Mouse (Mus musculus) forebrain, embryonic 13.5 days (tissue): Measurements from ENCODE around the gene Slc7a8. TPM values are rescaled to one million over a fixed set of nuclear protein-coding genes. Genes with fewer than 3 reads are reported as not detected.

Source experiments
- ATAC-seq: fragments of 200-750 bp; cut with Nextera tagmentation; 2 replicates; pipeline ENCODE4 v1.8.0; 2017
- H3K27ac ChIP-seq: fragments of 300-500 bp; sonication (generic); 2 replicates; pipeline ENCODE4 v1.5.1; 2015; ENCODE audit warnings: inconsistent platforms, mild to moderate bottlenecking, moderate library complexity
- H3K27me3 ChIP-seq: fragments of 300-500 bp; sonication (generic); 2 replicates; pipeline ENCODE4 v1.6.1; 2015; ENCODE audit warnings: mild to moderate bottlenecking, inconsistent platforms
- H3K36me3 ChIP-seq: fragments of 300-500 bp; sonication (generic); 2 replicates; pipeline ENCODE4 v1.6.1; 2015; ENCODE audit warnings: mild to moderate bottlenecking, inconsistent platforms; ENCODE audit not compliant: poor library complexity, severe bottlenecking
- H3K4me1 ChIP-seq: fragments of 300-500 bp; sonication (generic); 2 replicates; pipeline ENCODE4 v1.6.1; 2015; ENCODE audit warnings: inconsistent platforms
- H3K4me2 ChIP-seq: fragments of 300-500 bp; sonication (generic); 2 replicates; pipeline ENCODE4 v1.6.1; 2015; ENCODE audit warnings: inconsistent platforms, mild to moderate bottlenecking, moderate library complexity
- H3K4me3 ChIP-seq: fragments of 300-500 bp; sonication (generic); 2 replicates; pipeline ENCODE4 v1.5.1; 2015; ENCODE audit warnings: mild to moderate bottlenecking, inconsistent platforms
- H3K9ac ChIP-seq: fragments of 300-500 bp; sonication (generic); 2 replicates; pipeline ENCODE4 v1.6.1; 2015; ENCODE audit warnings: mild to moderate bottlenecking, inconsistent platforms
- H3K9me3 ChIP-seq: fragments of 300-500 bp; sonication (generic); replicated peaks from 2 replicates; pipeline ENCODE4 v1.6.1; 2016; ENCODE audit warnings: inconsistent platforms
- WGBS: fragments of 180-500 bp; shearing (Covaris S2); methylation state at CpG from one replicate; pipeline ENCODE4 v1.1.7; 2015; 5-methylcytosine and 5-hydroxymethylcytosine counted together
- polyA plus RNA-seq: library from polyadenylated mRNA; unstranded; fragments of >200 nt; fragmentation: Nextera tagmentation; extraction: Ambion mirVana; gene quantifications from 2 replicates; pipeline ENCODE4 v1.2.1, GENCODE M21; 2015

Gene Slc7a8
- polyA plus RNA-seq, 1 experiment from 2014 or later, result 3.5 TPM

- ATAC-seq, result no peak
- 0 out of 2 replicates have a peak, but pooled peaks cover 3% of the 10 kb centered on the region for H3K27me3 ChIP-seq
- H3K4me3 ChIP-seq, result no peak overlapping the region
- WGBS, result 88% methylated on average over 9 of the region's 9 CpGs
- H3K4me1 ChIP-seq, result no peaks in the 10 kb centered on the region
- no peak overlapping the region for H3K9ac ChIP-seq
- H3K36me3 ChIP-seq, result no peaks in the 10 kb centered on the region
- no peak overlapping the region for H3K4me2 ChIP-seq
- no peak overlapping the region for H3K27ac ChIP-seq
- H3K9me3 ChIP-seq, result no peaks in the 10 kb centered on the region
Observed at GRCm38 (mm10) chr14:54709054-54709453, 72.7 kb downstream of the Slc7a8 start.

DNA sequence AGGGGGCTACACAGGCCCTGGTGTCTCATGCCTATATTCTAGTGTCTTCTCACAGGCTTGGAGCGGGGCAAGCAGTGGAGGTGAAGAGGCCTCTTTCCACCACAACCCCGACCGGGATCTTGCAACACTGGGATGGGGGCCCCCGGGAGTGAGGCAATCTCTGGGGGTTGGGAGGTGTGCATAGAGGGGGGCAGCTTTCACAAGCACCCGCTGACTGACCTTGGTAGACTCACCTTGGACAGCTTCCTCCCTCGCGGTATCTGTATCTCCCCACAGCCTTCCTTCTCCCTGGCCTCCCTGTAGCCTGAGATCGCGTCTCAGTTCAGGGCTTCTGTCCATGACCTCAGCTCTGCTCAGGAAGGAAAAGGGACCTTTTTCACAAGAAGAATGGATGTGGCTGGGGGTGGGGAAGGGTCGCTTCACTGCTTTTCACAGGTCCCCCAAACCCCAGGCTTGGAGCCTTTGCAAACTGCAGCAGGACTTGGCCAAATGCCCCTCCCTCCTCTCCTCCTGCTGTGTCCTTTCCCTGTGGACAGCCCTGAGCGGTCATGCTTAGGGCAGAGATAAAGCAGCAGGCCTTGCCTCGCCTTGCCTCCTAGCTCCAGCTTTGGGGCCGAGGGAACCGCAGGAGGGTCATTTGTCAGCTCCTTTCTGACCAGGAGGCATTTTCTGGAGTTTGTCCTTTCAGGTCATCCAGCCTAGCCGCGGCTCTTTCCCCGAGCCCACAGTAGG is 75.0 kb downstream of the Slc7a8 start:
- 61% methylated on average over 15 of the region's 17 CpGs for WGBS
- Histone ChIP-seq H3K9ac (no peak overlapping the region), H3K4me1 (no peaks in the 10 kb centered on the region), H3K9me3 (no peaks in the 10 kb centered on the region), H3K27me3 (peaks cover 11% of the 10 kb centered on the region; the same call in 1 of the 2 replicates), H3K36me3 (no peaks in the 10 kb centered on the region), H3K4me2 (no peak overlapping the region), H3K27ac (no peak overlapping the region), H3K4me3 (no peak overlapping the region)
- ATAC-seq, result no peak

- Histone ChIP-seq H3K36me3 (no peaks in the 10 kb centered on the region), H3K27ac (no peak overlapping the region), H3K9me3 (no peaks in the 10 kb centered on the region), H3K9ac (no peak overlapping the region), H3K27me3 (peaks cover 11% of the 10 kb centered on the region; the same call in 1 of the 2 replicates), H3K4me1 (no peaks in the 10 kb centered on the region), H3K4me3 (no peak overlapping the region), H3K4me2 (no peak overlapping the region)
- WGBS, result 62% methylated on average over 5 of the region's 5 CpGs
- no peak for ATAC-seq
Observed at GRCm38 (mm10) chr14:54705844-54706243, 75.9 kb downstream of the Slc7a8 start.

- Histone ChIP-seq H3K9ac (no peak overlapping the region), H3K4me1 (no peaks in the 10 kb centered on the region), H3K4me2 (no peak overlapping the region), H3K4me3 (no peak overlapping the region), H3K27me3 (peaks cover 11% of the 10 kb centered on the region; the same call in 1 of the 2 replicates), H3K27ac (no peak overlapping the region), H3K9me3 (no peaks in the 10 kb centered on the region), H3K36me3 (no peaks in the 10 kb centered on the region)
- ATAC-seq, result no peak
- 80% methylated on average over 10 of the region's 10 CpGs for WGBS
Observed at GRCm38 (mm10) chr14:54703207-54703606, 78.5 kb downstream of the Slc7a8 start.

DNA sequence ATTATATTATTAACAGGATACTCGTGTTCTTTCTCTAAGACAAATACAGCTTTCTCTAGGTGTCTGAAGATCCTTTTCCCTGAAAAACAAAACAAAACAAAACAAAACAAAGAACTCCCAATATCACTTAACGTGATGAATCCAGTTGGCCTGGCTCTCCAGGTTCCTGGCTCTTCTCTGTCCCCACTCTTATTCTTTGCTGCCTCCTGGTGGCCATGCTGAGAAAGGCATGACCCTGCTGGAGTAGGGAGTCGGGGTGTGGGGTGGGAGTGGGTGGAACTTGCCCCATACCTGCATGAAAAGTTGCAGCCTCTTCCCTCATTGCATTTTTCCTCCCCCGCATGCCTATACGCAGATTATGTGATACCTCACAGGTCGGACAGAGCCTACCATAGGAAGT is 80.4 kb downstream of the Slc7a8 start:
- ATAC-seq, result no peak; the same call in 1 of the 2 replicates
- H3K4me3 ChIP-seq, result no peak overlapping the region
- no peak overlapping the region for H3K9ac ChIP-seq
- H3K9me3 ChIP-seq, result no peaks in the 10 kb centered on the region
- peaks cover 11% of the 10 kb centered on the region; the same call in 1 of the 2 replicates for H3K27me3 ChIP-seq
- no peak overlapping the region for H3K27ac ChIP-seq
- no peaks in the 10 kb centered on the region for H3K36me3 ChIP-seq
- no peaks in the 10 kb centered on the region for H3K4me1 ChIP-seq
- 7% methylated on average over 6 of the region's 6 CpGs for WGBS
- no peak overlapping the region for H3K4me2 ChIP-seq

- no peak overlapping the region for H3K27ac ChIP-seq
- H3K27me3 ChIP-seq, result peaks cover 11% of the 10 kb centered on the region; the same call in 1 of the 2 replicates
- no peaks in the 10 kb centered on the region for H3K36me3 ChIP-seq
- H3K4me1 ChIP-seq, result no peaks in the 10 kb centered on the region
- H3K9me3 ChIP-seq, result no peaks in the 10 kb centered on the region
- H3K9ac ChIP-seq, result no peak overlapping the region
- H3K4me2 ChIP-seq, result no peak overlapping the region
- H3K4me3 ChIP-seq, result no peak overlapping the region
- 73% methylated on average over 3 of the region's 3 CpGs for WGBS
- ATAC-seq, result no peak
Observed at GRCm38 (mm10) chr14:54699586-54699985, 82.2 kb downstream of the Slc7a8 start.

DNA sequence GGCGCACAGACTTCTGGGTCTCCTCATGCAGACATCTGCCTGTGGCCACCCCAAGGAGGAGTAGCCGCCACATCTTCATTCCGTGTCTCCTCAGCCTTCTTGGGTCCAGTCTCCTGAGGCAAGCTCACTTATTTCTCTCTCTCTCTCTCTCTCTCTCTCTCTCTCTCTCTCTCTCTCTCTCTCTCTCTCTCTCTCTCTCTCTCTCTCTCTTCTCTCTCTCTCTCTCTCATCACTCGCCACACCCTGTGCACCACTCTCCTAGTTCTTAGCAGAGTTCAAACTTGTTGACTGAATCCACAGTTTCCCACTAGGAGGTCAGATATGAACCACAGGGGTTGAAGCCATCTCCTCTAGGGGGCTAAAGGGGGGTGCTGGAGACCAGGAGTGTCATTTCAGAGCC is 83.0 kb downstream of the Slc7a8 start, which contains the start of gene Gm29776:
Gm29776 (minus strand) TSS at position 101 of the 400 bp plus-strand sequence.
- H3K9me3 ChIP-seq, result no peaks in the 10 kb centered on the region

DNA sequence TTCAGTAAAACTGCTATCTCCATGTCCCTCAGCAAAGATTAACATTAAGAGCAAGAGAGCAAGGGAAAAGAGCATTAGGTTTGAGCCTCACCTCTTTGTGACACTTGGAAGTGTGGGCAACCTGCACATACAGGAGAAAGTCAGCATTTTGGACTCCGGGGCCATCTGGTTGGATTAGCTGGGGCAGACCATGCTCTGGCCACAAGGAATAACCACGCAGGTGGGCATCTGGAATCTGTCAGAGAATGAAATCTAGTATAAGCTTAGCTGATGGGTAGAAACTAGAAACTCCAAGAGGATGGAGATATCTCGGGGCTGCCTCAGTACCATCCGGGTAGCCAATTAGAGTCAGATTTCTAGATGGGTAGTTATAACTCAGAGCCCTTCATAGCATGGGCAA is 85.0 kb downstream of the Slc7a8 start:
- 92% methylated on average over 4 of the region's 4 CpGs for WGBS
- Histone ChIP-seq H3K4me2 (no peak overlapping the region), H3K4me3 (no peak overlapping the region), H3K36me3 (peaks cover 19% of the 10 kb centered on the region), H3K9me3 (no peaks in the 10 kb centered on the region), H3K9ac (no peak overlapping the region), H3K27me3 (no peaks in the 10 kb centered on the region), H3K27ac (no peak overlapping the region), H3K4me1 (no peaks in the 10 kb centered on the region)
- ATAC-seq, result no peak

More for the DNA sequence above, 83.0 kb downstream of the Slc7a8 start, which contains the start of gene Gm29776:
- 72% methylated on average over 4 of the region's 4 CpGs for WGBS
- H3K4me1 ChIP-seq, result no peaks in the 10 kb centered on the region
- H3K4me3 ChIP-seq, result no peak within 1 kb of the TSS
- H3K9ac ChIP-seq, result no peak within 1 kb of the TSS
- H3K36me3 ChIP-seq, result peaks cover 4% of the 10 kb centered on the region; the same call in 1 of the 2 replicates
- no peak for ATAC-seq
- H3K4me2 ChIP-seq, result no peak within 1 kb of the TSS
- H3K27me3 ChIP-seq, result peaks cover 10% of the 10 kb centered on the region; the same call in 1 of the 2 replicates
- no peak within 1 kb of the TSS for H3K27ac ChIP-seq

DNA sequence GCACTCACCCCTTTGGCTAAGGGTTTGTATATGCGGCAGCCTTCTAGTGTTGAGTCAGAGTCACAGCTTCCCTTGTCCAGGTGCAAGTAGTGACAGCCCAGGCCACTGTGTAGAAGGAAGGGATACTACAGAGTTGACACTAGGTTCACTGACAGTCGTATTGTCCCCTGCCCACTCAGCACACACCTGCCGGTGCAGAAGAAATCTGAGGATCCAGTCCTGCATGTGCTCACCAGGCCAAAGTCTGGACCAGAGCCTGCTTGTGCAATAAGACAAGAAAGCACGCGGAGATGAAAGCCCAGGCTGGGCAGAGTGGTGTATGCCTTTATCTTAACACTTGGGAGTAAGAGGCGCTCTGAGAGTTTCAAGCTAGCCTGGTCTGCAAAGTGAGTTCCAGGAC is 86.7 kb downstream of the Slc7a8 start:
- ATAC-seq, result no peak
- no peak overlapping the region for H3K4me3 ChIP-seq
- H3K4me1 ChIP-seq, result no peaks in the 10 kb centered on the region
- H3K27ac ChIP-seq, result no peak overlapping the region
- H3K27me3 ChIP-seq, result no peaks in the 10 kb centered on the region
- no peak overlapping the region for H3K9ac ChIP-seq
- 84% methylated on average over 6 of the region's 6 CpGs for WGBS
- peaks cover 30% of the 10 kb centered on the region for H3K36me3 ChIP-seq
- no peak overlapping the region for H3K4me2 ChIP-seq
- no peaks in the 10 kb centered on the region for H3K9me3 ChIP-seq

GRCm38 (mm10) chr14:54687251-54687650 is 94.5 kb downstream of the Slc7a8 start:
- H3K27me3 ChIP-seq, result no peaks in the 10 kb centered on the region
- peak overlapping the region; percentile 72 for H3K4me2 ChIP-seq
- H3K4me3 ChIP-seq, result peak overlapping the region; percentile 78
- peaks cover 34% of the 10 kb centered on the region for H3K36me3 ChIP-seq
- WGBS, result 7% methylated on average over 8 of the region's 8 CpGs
- ATAC-seq, result no peak
- H3K9ac ChIP-seq, result peak overlapping the region; percentile 85
- peak overlapping the region; percentile 65 for H3K27ac ChIP-seq
- H3K9me3 ChIP-seq, result no peaks in the 10 kb centered on the region
- peaks cover 28% of the 10 kb centered on the region for H3K4me1 ChIP-seq

DNA sequence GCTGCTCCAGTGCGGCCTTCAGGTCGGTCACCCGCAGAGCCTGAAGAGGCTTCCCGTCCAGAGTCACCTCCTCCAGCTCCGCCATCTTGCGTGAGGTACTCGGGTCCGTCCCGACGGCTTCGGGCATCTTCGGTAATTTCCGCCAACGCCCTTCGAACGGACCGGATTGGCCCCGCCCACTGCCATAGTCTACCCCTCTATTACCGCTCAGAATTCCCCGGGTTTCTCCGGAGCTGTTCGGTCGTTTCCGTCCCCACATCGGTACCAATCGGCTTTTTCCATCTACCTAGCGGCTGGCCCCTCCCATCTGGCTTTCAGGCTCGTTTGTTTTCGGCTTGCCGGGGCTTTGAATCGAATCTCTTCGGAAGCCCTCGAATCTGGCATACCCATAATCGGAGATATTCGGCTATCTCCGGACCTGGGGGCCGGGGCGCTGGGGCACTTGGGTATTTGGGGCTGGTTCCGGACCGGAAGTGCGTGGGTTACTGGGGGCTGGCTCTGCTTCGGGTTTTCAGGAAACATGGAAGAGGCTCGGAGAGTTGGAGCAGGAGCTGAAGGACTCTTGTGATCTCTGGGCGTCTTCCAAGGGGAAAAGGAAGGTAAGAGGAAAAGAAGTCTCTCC is 95.1 kb downstream of the Slc7a8 start, which contains the start of gene Acin1:
Acin1 (minus strand) TSS at position 410 of the 622 bp plus-strand sequence.
- WGBS, result under 1% methylated on average over 44 of the region's 44 CpGs
- peaks cover 40% of the 10 kb centered on the region for H3K36me3 ChIP-seq

GRCm38 (mm10) chr14:54686063-54686521 is 95.7 kb downstream of the Slc7a8 start, which contains the start of gene 1700123O20Rik:
Gene 1700123O20Rik, plus strand, starts transcription at chr14:54686216.
- Histone ChIP-seq H3K36me3 (peaks cover 44% of the 10 kb centered on the region), H3K4me3 (peak within 1 kb of the TSS; percentile 78), H3K27me3 (no peaks in the 10 kb centered on the region), H3K4me2 (peak within 1 kb of the TSS; percentile 79), H3K9ac (peak within 1 kb of the TSS; percentile 93), H3K27ac (peak within 1 kb of the TSS; percentile 92), H3K9me3 (no peaks in the 10 kb centered on the region), H3K4me1 (peaks cover 28% of the 10 kb centered on the region)
- under 1% methylated on average over 41 of the region's 41 CpGs for WGBS
- ATAC-seq, result peak; percentile 77

More for the DNA sequence above, 95.1 kb downstream of the Slc7a8 start, which contains the start of gene Acin1:
- peak within 1 kb of the TSS; percentile 78 for H3K4me3 ChIP-seq
- H3K4me1 ChIP-seq, result peaks cover 28% of the 10 kb centered on the region
- no peaks in the 10 kb centered on the region for H3K9me3 ChIP-seq
- peak within 1 kb of the TSS; percentile 93 for H3K9ac ChIP-seq
- H3K27ac ChIP-seq, result peak within 1 kb of the TSS; percentile 92
- peak; percentile 98 for ATAC-seq
- H3K27me3 ChIP-seq, result no peaks in the 10 kb centered on the region
- peak within 1 kb of the TSS; percentile 79 for H3K4me2 ChIP-seq
